In the genomic region with DNA sequence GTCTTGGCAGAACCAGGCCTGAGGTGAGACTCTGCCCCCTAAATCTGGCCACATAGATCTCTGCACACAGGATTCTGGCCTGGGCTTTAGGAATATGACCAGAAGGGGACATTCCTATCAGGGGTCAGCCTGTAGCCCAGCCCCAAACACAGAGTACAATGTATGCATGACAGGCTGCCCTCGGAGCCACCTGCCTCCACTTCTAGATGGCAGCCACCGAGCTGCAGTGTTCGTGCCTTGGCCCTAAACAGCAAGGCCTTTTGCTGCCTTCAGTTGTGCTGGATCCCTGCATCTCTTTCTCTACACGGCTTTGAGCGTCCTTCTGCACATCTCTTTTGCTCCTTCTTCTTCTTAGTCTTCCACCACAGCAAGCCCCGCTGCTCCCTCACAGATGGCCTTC, we compare ENCODE assay signal across 12 mouse cellular contexts.
DNase-seq lines count a peak whose midpoint lies in the region; ATAC-seq and TF ChIP-seq lines count a peak whose summit lies in the region.
"Had no signal": no experiment of that assay in that cellular context is flagged by ENCODE, and none has a peak within 500 bp of the region (broad histone marks: within the 10 kb centered on the region; RNA-seq: fewer than 3 reads in every experiment).

No protein-coding gene starts in this region.

- no peaks in the 10 kb centered on the region for H3K27me3 ChIP-seq in forebrain, embryonic 13.5 days
- 0 out of 2 replicates have a peak, but pooled peaks cover 10% of the 10 kb centered on the region for H3K27me3 ChIP-seq in forebrain, embryonic 10.5 days (ENCODE audit: poor library complexity, severe bottlenecking)
- no peaks in the 10 kb centered on the region for H3K27me3 ChIP-seq in cerebellum, adult 2 months (ENCODE audit: control insufficient read depth, insufficient read depth, low read length)
- H3K27me3 ChIP-seq in embryonic facial prominence, embryonic 12.5 days = no peaks in the 10 kb centered on the region
- H3K27me3 ChIP-seq in hindbrain, postnatal 0 days (ENCODE audit: insufficient read depth, low read length) = no peaks in the 10 kb centered on the region
- H3K27me3 ChIP-seq in stomach, postnatal 0 days (ENCODE audit: control insufficient read depth, insufficient read depth, low read length) = no peaks in the 10 kb centered on the region
- H3K27me3 ChIP-seq: kidney, embryonic 15.5 days; liver, embryonic 13.5 days had no signal

- no peak for DNase-seq in forebrain, embryonic 10.5 days (ENCODE audit: extremely low spot score, low spot score)
- DNase-seq in cerebellum, adult 2 months = peak; percentile 16 to 21
- peak; percentile 31 for DNase-seq in hindbrain, postnatal 0 days (ENCODE audit: low spot score)
- DNase-seq in stomach, postnatal 0 days (ENCODE audit: low spot score) = no peak
- DNase-seq in lung, postnatal 10 days = no peak
- DNase-seq in natural killer cell, adult 2 months (ENCODE audit: low spot score in 2 of 2) = no peak
- DNase-seq: liver, embryonic 13.5 days had no signal

- no peak for TF ChIP-seq POLR2A in cerebellum, adult 2 months (IDR thresholded peaks at IDR 0.05; ENCODE audit: borderline replicate concordance, insufficient read depth, low read length)

- H3K4me1 ChIP-seq in forebrain, embryonic 13.5 days = peaks cover 46% of the 10 kb centered on the region
- H3K4me1 ChIP-seq in forebrain, embryonic 10.5 days = peaks cover 14% of the 10 kb centered on the region
- peaks cover 10% of the 10 kb centered on the region for H3K4me1 ChIP-seq in cerebellum, adult 2 months (ENCODE audit: control insufficient read depth, insufficient read depth, low read length)
- 0 out of 2 replicates have a peak, but pooled peaks cover 12% of the 10 kb centered on the region for H3K4me1 ChIP-seq in embryonic facial prominence, embryonic 12.5 days
- H3K4me1 ChIP-seq in hindbrain, postnatal 0 days (ENCODE audit: insufficient read depth, low read length) = no peaks in the 10 kb centered on the region; the same call in 1 of the 2 replicates
- H3K4me1 ChIP-seq in stomach, postnatal 0 days (replicated peaks; ENCODE audit: control insufficient read depth, insufficient read depth) = no peaks in the 10 kb centered on the region; the same call in none of the 2 replicates
- H3K4me1 ChIP-seq: kidney, embryonic 15.5 days; liver, embryonic 13.5 days had no signal

- peak overlapping the region; percentile 53 for H3K9ac ChIP-seq in forebrain, embryonic 13.5 days
- no peak overlapping the region for H3K9ac ChIP-seq in embryonic facial prominence, embryonic 12.5 days
- no peak overlapping the region for H3K9ac ChIP-seq in hindbrain, postnatal 0 days (replicated peaks; ENCODE audit: low read length)
- H3K9ac ChIP-seq in stomach, postnatal 0 days (ENCODE audit: low read length) = no peak overlapping the region
- H3K9ac ChIP-seq: kidney, embryonic 15.5 days; liver, embryonic 13.5 days had no signal

- 62% methylated on average over 6 of the region's 6 CpGs for WGBS in forebrain, embryonic 13.5 days
- 86% methylated on average over 6 of the region's 6 CpGs for WGBS in forebrain, embryonic 10.5 days
- WGBS in cerebellum, adult 2 months = 51% methylated on average over 6 of the region's 6 CpGs
- WGBS in embryonic facial prominence, embryonic 12.5 days = 90% methylated on average over 6 of the region's 6 CpGs
- WGBS in hindbrain, postnatal 0 days = 28% methylated on average over 6 of the region's 6 CpGs
- whole genome bisulfite sequencing in stomach, postnatal 0 days = 76% methylated on average over 6 of the region's 6 CpGs

- TF ChIP-seq CTCF in cerebellum, adult 2 months (IDR thresholded peaks at IDR 0.05; ENCODE audit: borderline replicate concordance, insufficient read depth, low read depth, low read length) = no peak
- no peak for TF ChIP-seq CTCF in hindbrain, postnatal 0 days (IDR thresholded peaks at IDR 0.05; ENCODE audit: low read depth)
- TF ChIP-seq CTCF in stomach, postnatal 0 days (IDR thresholded peaks at IDR 0.05; ENCODE audit: low read depth) = no peak

- TF ChIP-seq EP300 in stomach, postnatal 0 days (optimal IDR thresholded peaks at IDR 0.05) = no peak

- no peaks in the 10 kb centered on the region for H3K36me3 ChIP-seq in forebrain, embryonic 13.5 days (ENCODE audit: poor library complexity, severe bottlenecking)
- no peaks in the 10 kb centered on the region for H3K36me3 ChIP-seq in forebrain, embryonic 10.5 days (replicated peaks)
- no peaks in the 10 kb centered on the region for H3K36me3 ChIP-seq in embryonic facial prominence, embryonic 12.5 days
- no peaks in the 10 kb centered on the region for H3K36me3 ChIP-seq in hindbrain, postnatal 0 days (ENCODE audit: insufficient read depth, low read length)
- no peaks in the 10 kb centered on the region for H3K36me3 ChIP-seq in stomach, postnatal 0 days (ENCODE audit: control insufficient read depth, insufficient read depth, low read length)
- H3K36me3 ChIP-seq: heart, embryonic 10.5 days; kidney, embryonic 15.5 days; liver, embryonic 13.5 days had no signal

- H3K27ac ChIP-seq in forebrain, embryonic 13.5 days = peak overlapping the region; percentile 83
- H3K27ac ChIP-seq in forebrain, embryonic 10.5 days = no peak overlapping the region
- H3K27ac ChIP-seq in cerebellum, adult 2 months (ENCODE audit: insufficient read depth, low read length) = no peak overlapping the region
- 0 out of 2 replicates have a peak overlapping the region, but pooled peaks have one; percentile 32 for H3K27ac ChIP-seq in embryonic facial prominence, embryonic 12.5 days
- peak overlapping the region; percentile 32; the same call in 1 of the 2 replicates for H3K27ac ChIP-seq in hindbrain, postnatal 0 days
- no peak overlapping the region for H3K27ac ChIP-seq in stomach, postnatal 0 days (replicated peaks)
- H3K27ac ChIP-seq: heart, embryonic 10.5 days; kidney, embryonic 15.5 days; liver, embryonic 13.5 days; macrophage had no signal

- no peak overlapping the region for H3K4me2 ChIP-seq in forebrain, embryonic 13.5 days
- no peak overlapping the region for H3K4me2 ChIP-seq in embryonic facial prominence, embryonic 12.5 days (replicated peaks)
- no peak overlapping the region for H3K4me2 ChIP-seq in hindbrain, postnatal 0 days (ENCODE audit: low read depth, low read length)
- no peak overlapping the region for H3K4me2 ChIP-seq in stomach, postnatal 0 days (replicated peaks; ENCODE audit: low read depth)
- H3K4me2 ChIP-seq: kidney, embryonic 15.5 days; liver, embryonic 13.5 days had no signal

- peak; percentile 65 for ATAC-seq in forebrain, embryonic 13.5 days
- ATAC-seq in embryonic facial prominence, embryonic 12.5 days (ENCODE audit: insufficient number of reproducible peaks, insufficient read depth, low FRiP score, low TSS enrichment) = no peak
- no peak for ATAC-seq in hindbrain, postnatal 0 days
- ATAC-seq in stomach, postnatal 0 days (ENCODE audit: low FRiP score, low TSS enrichment) = no peak

- H3K4me3 ChIP-seq in forebrain, embryonic 13.5 days = no peak overlapping the region
- H3K4me3 ChIP-seq in forebrain, embryonic 10.5 days = no peak overlapping the region
- H3K4me3 ChIP-seq in cerebellum, adult 2 months (replicated peaks; ENCODE audit: insufficient read depth, low read depth, low read length) = no peak overlapping the region
- no peak overlapping the region for H3K4me3 ChIP-seq in embryonic facial prominence, embryonic 12.5 days
- no peak overlapping the region for H3K4me3 ChIP-seq in hindbrain, postnatal 0 days (ENCODE audit: low read length)
- no peak overlapping the region for H3K4me3 ChIP-seq in stomach, postnatal 0 days (ENCODE audit: low read depth, low read length)
- H3K4me3 ChIP-seq: heart, embryonic 10.5 days; kidney, embryonic 15.5 days; liver, embryonic 13.5 days had no signal

- H3K9me3 ChIP-seq in forebrain, embryonic 13.5 days (replicated peaks) = no peaks in the 10 kb centered on the region
- no peaks in the 10 kb centered on the region for H3K9me3 ChIP-seq in forebrain, embryonic 10.5 days
- no peaks in the 10 kb centered on the region for H3K9me3 ChIP-seq in embryonic facial prominence, embryonic 12.5 days
- no peaks in the 10 kb centered on the region for H3K9me3 ChIP-seq in hindbrain, postnatal 0 days (ENCODE audit: low read length)
- no peaks in the 10 kb centered on the region for H3K9me3 ChIP-seq in stomach, postnatal 0 days (ENCODE audit: control insufficient read depth, low read length)
- H3K9me3 ChIP-seq: heart, embryonic 10.5 days; kidney, embryonic 15.5 days; liver, embryonic 13.5 days had no signal

Comparison
In these comparisons a context has a peak if more than half of its experiments do, and no peak if none do; other contexts are left out.
1. H3K27ac ChIP-seq: peak in forebrain, embryonic 13.5 days (single experiment), embryonic facial prominence, embryonic 12.5 days (single experiment) and hindbrain, postnatal 0 days (single experiment); none in forebrain, embryonic 10.5 days (single experiment), cerebellum, adult 2 months (single experiment) and stomach, postnatal 0 days (single experiment).
2. DNase-seq: peak in cerebellum, adult 2 months (2 of 2) and hindbrain, postnatal 0 days (single experiment); none in forebrain, embryonic 10.5 days (single experiment), stomach, postnatal 0 days (single experiment), lung, postnatal 10 days (single experiment) and natural killer cell, adult 2 months (0 of 2).